Mouse (Mus musculus) spleen, embryonic (tissue): ENCODE results near the gene Nr6a1.

Source experiments
- CTCF ChIA-PET: fragments of 350-600 bp; sonication (Branson Sonifier 250); formaldehyde crosslinking; loops from one replicate; lab custom pipeline; 2022; lab: Charles Lee

The Nr6a1 gene

DNA sequence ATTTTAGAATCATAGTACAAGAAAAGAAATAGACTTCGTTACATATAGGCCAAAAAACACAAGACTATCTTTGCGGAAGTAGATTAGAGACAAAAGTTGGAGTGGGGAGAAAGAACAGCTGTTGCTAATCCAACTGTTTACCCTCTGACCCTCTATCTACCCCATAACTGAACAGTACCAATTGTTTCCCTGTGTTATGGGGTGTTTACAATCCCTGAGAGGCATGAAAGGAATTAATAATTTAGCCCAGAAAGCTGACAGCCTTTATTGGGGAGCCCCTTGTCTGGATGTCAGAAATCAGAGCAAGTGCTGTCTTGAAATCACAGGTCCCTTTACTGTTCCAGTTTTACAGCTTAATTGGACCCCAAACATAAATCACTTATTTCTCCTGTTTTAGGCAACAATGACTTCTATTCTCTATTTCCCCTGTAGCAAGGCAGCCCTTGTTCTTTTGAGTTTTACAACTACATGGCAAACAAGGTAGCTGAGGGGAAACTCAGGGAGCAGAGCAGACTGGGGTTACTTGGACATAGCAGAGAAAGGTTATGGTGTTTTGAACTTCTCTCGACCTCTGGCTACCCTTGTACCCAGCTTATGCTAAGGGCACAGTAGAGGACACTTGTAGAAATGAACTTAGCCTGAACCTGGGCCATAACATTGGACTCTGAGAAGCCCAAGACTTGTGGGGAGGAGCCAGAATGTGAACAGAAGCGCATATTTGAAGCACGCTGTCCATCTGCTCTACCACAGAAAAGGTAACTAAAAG lies 46.4 kb downstream of the Nr6a1 start:
- CTCF ChIA-PET: no interaction called here

DNA sequence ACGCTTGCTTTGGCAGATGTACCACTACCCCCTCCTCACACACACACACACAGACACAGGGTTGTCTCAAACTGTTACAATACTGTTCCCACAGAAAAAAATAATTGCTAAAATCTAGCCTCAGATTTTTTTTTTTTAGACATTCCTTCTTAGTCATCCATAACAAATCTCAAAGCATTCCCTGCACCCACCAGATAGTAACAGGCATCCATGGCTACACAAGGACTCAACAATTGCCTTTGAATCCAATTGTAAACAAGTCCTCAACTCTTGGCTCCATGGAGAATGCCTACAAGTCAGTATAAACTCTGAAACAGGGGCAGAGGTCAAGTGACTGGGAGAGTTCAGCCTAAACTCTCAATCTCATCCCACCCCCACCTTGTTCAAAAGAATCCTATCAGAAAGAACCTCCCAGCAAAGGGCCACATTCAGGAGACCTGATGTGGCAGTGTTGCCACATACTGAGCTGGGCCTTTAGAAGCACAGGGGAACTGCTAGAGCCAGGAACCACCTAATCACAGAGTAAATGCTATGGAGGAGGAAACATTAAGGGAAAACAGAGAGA lies 52.9 kb downstream of the Nr6a1 start:
- CTCF ChIA-PET: no interaction called here

DNA sequence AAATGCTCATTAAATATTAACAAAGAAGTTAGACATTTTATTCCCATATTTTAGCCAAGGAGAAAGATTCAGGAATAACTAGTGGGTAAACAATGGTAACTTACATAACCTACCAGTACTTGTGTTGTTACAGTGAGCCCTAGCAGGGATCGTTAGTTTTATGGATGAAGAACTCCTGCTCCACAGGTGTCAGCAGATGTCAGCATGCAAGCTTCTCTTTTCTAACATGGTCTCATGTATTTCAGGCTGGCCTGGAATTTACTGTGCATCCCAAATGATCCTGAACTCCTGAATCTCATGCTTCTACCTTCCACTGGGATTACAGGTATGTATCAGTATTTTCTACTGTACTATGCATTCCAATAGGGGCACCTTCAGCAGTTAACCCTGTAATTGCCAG lies 54.8 kb downstream of the Nr6a1 start:
- CTCF ChIA-PET: no interaction called here

DNA sequence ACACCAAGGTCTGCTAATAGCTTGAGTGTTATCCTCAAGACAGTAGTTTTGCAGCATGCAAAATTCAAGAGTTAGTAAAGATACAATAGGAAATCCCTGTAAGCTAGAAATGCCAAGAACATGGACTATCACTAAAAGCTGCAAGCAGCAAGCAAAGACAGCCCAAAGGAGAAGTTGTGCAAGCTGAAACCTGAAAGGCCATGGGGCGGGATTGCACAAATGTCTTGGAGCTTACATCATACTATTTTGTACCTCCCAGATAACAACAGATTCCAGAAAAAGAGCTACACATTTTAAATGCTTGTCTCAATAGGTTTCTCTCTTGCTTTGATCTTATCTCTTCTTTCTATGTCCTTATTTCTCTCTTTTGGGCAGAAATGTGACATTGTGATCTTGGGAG lies 60.8 kb downstream of the Nr6a1 start:
- CTCF ChIA-PET: no interaction called here

DNA sequence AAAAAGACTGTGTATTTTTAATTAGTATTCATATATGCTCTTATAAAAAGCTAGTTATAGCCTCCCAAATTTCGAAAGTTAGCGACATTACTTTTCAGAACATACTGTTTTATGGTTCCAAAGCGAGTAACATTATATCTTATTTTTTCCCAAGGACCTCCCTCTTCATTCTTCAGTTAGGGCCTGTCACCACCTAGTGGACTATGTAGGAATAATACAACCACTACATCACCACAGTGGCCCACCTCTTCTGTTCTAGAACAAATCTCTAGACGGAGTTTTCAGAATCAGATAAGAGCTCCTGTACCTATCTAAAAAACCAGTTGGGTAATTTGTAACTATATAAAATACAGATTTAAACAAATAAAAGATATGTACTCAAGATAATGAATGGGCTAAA lies 63.5 kb downstream of the Nr6a1 start:
- CTCF ChIA-PET: no interaction called here

DNA sequence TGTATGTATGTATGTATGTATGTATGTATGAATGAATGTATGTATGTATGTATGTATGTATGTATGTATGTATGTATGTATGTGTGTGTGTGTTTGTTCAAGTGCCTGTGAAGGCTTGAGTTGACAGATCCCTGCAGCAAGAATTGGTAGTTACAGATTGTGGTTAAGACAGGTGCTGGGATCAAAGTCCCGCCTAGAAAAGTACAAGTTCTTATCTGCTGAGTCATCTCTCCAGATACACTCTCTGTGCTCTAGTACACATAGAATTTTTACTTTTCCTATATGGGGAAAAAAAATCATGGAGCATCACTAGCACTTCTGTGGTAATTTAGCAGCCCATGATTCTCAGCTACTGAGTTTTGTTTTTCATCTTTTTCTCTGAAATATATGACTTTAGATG lies 75.7 kb downstream of the Nr6a1 start:
- CTCF ChIA-PET: no interaction called here

DNA sequence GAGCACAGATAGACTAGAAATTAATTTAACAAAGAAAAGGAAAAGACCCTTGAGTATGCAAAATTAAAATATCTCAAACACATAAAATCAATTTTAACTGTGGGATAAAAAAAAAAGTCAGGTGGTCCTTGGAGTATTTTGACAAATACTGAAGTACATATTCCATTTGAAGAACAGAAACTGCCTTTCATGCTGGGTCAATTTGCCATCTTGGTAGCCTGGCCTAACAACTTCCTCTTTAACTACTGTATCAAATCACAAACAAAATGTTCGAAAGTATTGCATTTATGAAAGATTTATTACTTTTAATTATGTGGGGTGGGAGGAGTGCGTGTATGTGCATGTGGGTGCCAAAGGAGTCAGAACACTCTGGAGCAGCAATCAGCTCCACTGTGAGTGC lies 81.2 kb downstream of the Nr6a1 start:
- CTCF ChIA-PET: no interaction called here

DNA sequence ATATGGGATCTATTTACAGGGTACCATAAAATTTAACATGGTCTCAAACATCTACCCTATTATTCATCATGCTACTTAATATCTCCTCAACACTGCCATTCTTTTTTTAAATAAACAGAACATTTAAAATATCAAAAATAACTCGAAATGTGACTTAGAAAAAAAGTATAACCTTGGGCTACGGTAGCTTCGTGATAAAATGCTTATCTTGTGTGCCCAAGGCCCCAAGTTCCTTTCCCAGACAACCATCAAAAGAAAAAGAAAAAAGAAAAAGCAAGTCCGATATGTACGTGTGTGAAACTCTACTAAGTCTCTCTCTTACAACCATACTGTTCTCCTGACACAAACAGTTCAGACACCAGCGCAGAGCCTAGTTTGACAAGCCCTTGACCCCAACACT lies 92.0 kb downstream of the Nr6a1 start:
- CTCF ChIA-PET: no interaction called here

DNA sequence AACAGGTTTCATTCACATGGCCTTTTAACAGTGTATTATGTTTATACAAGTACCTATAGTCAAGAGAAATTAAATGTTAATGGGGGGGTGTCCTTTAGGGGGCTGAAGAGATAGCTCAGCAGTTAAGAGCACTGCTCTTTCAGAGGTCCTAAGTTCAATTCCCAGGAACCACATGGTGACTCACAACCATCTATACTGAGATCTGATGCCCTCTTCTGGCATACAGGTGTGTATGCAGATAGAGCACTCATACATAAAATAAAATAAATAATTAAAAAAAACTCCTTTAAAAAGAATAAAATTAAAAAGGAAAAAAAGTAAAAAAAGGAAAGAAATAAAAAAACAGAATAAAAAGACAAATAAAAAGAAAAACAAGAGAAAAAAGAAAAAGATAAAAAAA lies 95.5 kb downstream of the Nr6a1 start:
- CTCF ChIA-PET: interaction anchor here (0.6 to 1.2 kb wide), 3 partner anchors 13 to 35 kb away, joined by 3 to 8 read pairs (median 4); no protein-coding TSS in a partner anchor

DNA sequence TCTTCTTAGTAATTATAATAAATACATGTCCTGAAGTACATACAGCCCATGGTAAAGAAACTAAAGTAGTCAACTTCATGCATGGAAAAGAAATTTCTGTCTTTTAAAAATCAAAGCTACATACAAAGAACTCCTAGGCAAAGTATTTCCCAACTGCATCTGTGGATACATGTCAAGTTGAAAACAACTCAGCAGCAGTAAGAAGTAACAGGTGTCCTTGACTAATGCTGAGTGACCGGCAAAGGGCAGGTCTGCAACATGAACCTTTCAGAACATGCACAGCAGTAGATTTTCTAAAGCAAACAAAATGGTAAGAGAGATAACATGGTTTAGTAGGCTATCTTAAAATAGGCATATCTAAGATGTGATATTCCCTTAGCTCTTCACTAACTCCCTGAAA lies 98.0 kb downstream of the Nr6a1 start:
- CTCF ChIA-PET: interaction anchor here (0.6 kb wide), 1 partner anchor 16 kb away, joined by 3 read pairs; no protein-coding TSS in a partner anchor

DNA sequence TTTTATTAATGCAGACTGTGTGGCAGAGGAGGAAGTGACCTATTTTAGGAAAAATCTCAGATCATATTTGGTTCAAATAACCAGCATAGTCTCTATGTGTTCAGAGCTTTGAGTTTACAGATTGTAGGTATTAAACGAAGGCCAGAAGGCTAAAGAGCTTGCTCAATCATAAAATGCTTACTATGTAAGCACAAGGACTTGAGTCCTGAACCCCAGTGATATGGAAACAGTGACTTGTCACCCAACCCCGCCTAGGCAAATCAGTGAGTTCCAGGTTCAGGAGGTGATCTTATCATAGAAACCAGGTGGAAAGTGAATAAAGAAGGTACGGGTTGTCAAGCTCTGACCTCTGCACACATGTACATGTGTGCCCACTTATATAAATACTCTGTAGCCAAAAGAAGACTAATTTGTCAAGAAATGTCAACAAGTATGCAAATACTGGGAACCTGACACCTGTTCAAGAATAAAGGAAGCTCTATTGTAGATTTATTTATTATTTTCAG lies 99.6 kb downstream of the Nr6a1 start:
- CTCF ChIA-PET: no interaction called here

DNA sequence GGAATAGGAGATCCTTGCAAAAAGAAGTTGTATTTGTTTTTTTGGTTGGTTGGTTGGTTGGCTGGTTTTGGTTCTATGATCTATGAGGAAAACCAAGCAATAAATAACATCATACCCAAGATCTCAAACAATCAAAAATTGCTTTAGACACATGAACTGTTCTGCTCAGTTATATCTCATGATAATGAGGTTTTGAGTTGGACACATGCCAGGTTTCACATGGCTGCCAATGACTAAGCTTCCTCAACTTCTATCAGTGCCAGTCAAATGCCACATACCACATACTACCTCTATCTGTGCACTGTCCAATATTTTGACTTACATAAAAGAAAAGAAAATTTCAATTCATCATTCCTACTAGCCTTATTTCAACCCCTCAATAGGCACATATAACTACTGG lies 101.3 kb downstream of the Nr6a1 start:
- CTCF ChIA-PET: interaction anchor here (0.6 kb wide), 2 partner anchors 15 to 404 kb away, joined by 3 read pairs; no protein-coding TSS in a partner anchor

DNA sequence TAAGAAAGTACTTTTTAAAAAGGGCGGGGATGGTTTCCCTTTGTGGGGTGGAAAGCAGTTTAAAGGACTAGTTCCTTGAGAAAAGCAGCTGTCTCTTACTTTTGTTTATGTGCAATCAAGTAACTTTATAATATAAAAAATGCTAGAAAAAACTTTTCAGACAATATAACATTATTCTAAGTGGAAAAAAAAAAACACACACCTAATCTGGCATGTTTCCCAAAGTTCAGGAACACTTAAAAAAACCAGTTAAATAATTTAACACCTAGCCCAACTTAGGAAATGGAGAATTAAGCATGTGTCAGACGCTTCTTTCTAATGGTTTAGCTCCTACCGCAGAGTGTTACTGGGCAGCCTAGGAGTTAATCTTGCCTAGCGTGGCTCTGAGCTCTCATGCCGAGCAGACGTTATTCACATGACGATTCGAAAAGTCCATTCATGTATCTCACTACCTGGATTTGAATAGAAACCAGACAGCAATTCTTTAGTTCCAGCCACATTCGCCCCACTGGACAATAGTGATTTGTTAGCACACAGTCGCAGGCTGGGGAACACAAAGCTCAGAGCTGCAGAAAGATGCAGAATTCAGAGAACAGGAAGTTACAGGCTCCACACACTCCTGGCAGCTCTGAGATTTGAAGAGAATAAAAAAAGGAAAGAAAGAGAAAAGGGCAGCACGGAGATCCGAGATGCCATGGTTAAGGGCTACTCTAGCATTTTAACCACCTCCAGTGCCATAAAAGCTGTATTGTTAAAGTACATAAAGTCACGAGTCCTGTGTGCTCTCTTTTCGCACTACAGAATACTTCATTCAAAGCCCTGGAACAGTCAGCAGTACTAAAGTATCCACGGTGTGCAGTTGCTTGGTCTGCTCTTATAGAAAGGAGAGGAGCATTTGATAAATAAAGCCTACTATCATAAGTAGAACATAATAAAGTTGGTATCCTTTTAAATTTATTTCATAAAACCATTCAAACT lies 102.4 kb downstream of the Nr6a1 start:
- CTCF ChIA-PET: no interaction called here

DNA sequence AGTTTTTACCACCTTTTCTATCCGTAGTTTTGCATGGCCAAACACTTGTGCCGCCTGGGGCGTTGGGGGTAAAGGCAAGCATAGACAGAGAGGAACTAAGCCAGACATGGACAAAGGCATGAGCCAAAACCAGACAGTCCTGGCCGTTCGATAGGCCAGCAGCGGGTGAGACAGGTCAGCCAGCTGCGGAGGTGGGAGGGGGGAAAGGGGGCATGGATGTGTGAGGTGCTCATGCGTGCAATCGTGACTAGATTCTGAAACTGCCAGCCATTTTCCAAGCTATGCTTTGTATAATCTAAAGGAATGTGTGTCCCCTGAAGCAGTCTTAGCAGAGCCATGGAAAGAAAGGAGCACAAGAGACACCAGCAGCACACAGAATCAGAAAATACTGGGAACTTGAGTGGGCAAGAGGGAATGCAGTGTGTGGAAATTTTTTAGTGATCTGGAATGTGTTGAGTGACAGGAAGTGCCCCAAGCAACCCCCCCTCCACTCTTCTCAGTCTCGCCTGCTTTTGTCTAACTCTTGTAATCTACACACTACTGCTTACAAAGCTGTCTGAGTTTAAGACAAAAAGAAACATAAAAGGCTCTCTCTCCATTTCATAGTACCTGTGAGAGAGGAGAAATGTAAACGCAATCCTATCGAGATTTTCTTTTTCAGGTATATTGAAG lies 103.4 kb downstream of the Nr6a1 start:
- CTCF ChIA-PET: no interaction called here

DNA sequence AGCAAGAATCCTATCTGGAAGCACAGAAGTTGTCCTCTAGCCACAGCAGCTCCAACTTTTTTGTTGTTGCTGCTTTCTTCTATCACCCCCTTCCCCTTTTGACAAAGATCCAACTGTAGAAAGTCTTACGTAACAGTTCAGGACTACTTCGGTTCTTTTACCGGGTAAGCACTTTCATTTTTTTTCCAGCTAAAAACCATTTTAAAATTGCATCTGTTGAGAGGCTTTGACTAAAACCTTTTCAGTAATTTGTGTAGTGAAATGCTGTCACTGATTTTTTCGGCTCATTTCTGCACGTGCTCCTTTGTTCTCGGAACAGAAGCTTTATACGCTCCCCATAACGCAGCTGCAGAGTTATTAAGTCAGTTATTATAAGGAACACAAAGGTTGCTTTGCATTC lies 104.1 kb downstream of the Nr6a1 start:
- CTCF ChIA-PET: no interaction called here

DNA sequence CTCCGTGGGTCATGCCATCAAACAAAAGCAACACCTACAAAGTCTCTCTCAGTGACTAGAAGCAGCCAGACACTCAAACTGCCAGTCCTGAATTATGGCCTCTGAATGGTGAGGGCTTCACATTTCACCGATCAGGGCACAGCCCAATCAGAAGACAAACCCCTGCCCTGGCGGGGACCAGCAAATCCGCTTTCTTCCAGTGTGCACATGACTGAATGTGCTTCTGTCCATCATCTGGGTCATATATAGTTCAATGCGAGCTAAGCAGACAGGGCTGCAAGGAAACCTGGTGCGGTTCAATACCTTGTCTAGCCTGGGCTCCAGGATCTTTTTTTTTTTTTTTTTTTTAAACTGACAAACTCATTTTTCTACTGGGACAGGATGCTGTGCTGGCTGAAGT lies 104.5 kb downstream of the Nr6a1 start:
- CTCF ChIA-PET: no interaction called here

DNA sequence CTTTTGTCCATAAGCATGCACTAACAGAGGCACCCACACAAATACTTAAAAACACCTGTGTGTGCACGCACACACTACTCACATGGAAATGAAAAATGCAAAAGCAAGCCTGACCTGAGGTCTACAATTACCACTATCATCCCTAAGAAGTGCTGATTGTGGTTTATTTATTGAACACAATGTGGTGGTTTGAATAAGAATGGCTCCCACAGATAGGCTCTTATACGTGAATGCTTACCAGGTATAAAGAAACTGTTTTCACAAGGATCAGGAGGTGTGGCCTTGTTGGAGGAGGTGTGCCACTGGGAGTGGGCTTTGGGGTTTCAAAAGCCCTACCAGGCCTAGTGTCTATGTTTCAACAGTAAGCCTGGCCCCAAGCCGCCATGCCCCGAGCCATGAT lies 110.0 kb downstream of the Nr6a1 start:
- CTCF ChIA-PET: no interaction called here

DNA sequence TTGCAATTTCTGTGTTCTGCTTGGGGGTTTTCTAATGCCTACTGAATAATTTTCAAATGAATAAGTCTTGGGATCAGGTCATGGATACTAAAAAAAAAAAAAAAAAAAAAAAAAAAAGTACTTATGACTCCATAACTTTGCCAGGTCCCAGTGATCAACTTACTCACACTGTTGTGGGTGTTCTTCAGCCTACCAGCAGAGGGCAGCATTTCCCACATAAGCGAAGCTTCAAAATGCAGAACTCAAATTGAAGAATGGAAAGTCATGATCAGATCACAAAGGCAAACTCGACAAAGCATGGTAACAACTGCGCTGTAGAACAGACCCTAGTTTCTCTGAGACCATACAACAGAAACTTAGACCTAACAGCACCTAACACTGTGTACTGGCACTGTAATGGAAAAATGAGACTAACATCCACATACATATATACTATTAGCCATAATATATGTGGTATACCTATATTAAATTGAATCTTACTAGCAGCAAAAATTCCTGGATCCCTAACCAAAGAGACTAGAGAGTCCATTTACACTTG lies 130.3 kb downstream of the Nr6a1 start:
- CTCF ChIA-PET: interaction anchor here (0.6 to 1.7 kb wide), 4 partner anchors 35 to 872 kb away, joined by 3 to 7 read pairs (median 5); no protein-coding TSS in a partner anchor

DNA sequence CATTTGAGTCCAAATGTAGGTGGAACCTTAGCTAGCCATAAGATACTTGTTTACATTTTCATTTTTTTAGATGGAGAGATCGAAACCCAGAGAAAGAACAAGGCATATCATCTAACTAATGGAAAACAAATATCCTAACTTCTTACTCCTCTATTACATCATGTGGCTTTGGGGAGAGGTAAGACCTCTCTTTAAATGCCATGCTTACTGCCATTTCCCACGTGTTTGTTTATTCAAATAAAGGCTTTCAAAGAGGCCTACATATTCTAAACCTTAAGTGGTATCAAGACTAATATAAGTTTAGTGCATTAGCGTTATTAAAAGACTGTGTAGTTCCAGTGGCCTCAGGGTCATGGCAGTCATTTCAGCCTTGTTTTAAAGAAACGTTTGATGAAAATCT lies 140.2 kb downstream of the Nr6a1 start:
- CTCF ChIA-PET: no interaction called here

DNA sequence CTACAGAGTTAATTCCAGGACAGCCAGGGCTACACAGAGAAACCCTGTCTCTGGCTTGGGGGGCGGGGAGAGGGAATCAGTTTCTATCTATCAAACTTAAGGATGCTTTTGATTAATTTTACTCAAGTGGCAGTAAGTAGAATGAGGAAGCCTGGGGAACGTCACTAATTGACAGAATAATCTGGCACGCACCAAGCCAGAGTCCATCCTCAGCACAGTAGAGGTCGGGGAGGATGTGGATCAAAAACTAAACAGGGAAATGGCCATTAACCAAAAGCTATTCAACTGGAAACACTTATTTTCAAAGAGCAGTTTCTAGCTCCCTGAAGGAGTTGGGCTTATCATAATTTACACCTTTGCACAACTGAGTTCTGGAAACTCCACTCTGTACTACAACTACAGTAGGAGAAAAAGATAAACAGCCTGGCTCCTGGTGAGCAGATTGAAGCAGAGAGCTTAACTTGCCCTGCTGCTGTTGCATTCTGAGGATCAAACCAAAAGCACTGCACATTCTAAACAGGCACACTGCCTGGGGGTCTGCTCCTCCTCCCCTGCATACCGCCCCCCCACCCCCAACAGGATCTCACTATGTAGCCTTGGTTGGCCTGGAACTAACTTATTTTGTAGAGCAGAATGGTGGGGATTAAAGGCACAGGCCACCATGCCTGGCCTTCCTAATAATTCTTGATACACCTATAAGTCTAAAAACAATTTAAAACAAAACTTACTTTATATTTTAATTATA lies 141.1 kb downstream of the Nr6a1 start:
- CTCF ChIA-PET: no interaction called here
